Mouse (Mus musculus): Measurements from ENCODE around the gene Setd3. TPM values are rescaled to one million over a fixed set of nuclear protein-coding genes. Genes with fewer than 3 reads are reported as not detected.

Gene Setd3
- polyA plus RNA-seq, 1 experiment from 2014 or later, result 35.6 TPM

DNA sequence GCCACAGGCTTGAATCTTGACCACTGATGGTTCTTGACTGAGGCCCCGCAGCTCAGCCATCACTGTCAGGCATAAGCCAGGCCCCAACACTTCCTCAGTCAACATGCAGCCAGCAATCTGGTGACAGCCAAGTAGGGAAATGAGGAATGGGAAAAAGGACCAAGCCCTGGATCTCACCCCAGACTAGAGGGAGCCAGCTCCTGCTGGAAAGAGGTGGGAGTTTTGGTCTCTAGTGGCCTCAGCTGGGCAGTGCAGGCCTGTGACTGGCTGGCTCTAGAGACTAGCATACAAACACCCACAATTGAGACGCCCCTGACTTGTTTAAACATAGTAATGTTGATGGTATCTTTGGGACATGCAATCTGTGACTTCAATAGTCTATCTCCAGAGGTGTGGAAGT, 91.6 kb downstream of the Setd3 start:
- no peaks in the 10 kb centered on the region for H3K9me3 ChIP-seq (ENCODE audit: low read length)
- ATAC-seq (no peak), DNase-seq (no peak)
- no peak overlapping the region for H3K4me2 ChIP-seq (ENCODE audit: low read depth, low read length)
- no peak overlapping the region for H3K27ac ChIP-seq (ENCODE audit: low read depth)
- H3K9ac ChIP-seq (replicated peaks), result no peak overlapping the region
- no peak overlapping the region for H3K4me3 ChIP-seq (ENCODE audit: low read depth, low read length)
- no peaks in the 10 kb centered on the region for H3K4me1 ChIP-seq (ENCODE audit: insufficient read depth)
- H3K36me3 ChIP-seq (replicated peaks; ENCODE audit: insufficient read depth, low read length), result no peaks in the 10 kb centered on the region
- no peak for TF ChIP-seq EP300 (IDR thresholded peaks at IDR 0.05; ENCODE audit: low read depth)
- TF ChIP-seq CTCF (IDR thresholded peaks at IDR 0.05; ENCODE audit: low read depth), result no peak
- WGBS (ENCODE audit: insufficient replicate concordance), result 46% methylated on average over 2 of the region's 2 CpGs
- no peaks in the 10 kb centered on the region for H3K27me3 ChIP-seq (ENCODE audit: insufficient read depth, low read length)

DNA sequence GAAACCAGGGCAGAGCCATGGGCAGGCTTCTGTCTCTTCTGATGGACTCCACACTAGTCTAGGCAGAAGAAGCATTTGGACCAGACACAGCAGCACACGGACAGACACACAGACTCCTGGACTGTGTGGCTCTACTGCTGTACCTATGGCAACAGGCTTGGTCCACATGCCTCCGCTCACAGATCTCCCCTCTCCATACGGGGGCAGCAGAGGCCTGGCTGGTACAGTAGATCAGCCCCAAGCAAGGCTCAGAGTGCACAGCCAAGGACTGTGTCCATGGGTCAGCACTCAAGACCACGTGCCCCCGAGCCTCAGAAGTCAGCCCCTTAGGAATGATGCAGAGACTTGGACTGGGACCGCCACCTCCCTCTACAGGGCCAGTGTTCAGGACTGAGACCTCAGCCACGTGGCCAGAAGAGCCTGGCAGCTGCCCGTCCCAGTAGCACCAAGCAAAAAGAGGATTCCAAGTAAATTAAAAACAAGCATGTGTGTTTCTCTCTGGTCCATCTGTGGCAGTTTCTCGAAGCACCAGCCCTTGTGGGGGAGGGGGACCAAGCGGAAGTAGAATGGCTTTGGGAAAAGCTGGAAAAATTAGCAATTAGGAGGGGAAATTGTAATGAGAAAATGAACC, 100.9 kb downstream of the Setd3 start:
- no peaks in the 10 kb centered on the region for H3K27me3 ChIP-seq (ENCODE audit: insufficient read depth, low read length)
- H3K4me1 ChIP-seq (ENCODE audit: insufficient read depth), result no peaks in the 10 kb centered on the region
- no peaks in the 10 kb centered on the region for H3K9me3 ChIP-seq (ENCODE audit: low read length)
- 0 out of 2 replicates have a peak, but pooled peaks have one; percentile 21 for TF ChIP-seq CTCF (IDR thresholded peaks at IDR 0.05; ENCODE audit: low read depth)
- TF ChIP-seq EP300 (IDR thresholded peaks at IDR 0.05; ENCODE audit: low read depth), result no peak
- no peak overlapping the region for H3K4me2 ChIP-seq (ENCODE audit: low read depth, low read length)
- H3K36me3 ChIP-seq (replicated peaks; ENCODE audit: insufficient read depth, low read length), result no peaks in the 10 kb centered on the region
- ATAC-seq, result no peak
- H3K9ac ChIP-seq (replicated peaks), result no peak overlapping the region
- DNase-seq, result no peak
- no peak overlapping the region for H3K27ac ChIP-seq (ENCODE audit: low read depth)
- WGBS (ENCODE audit: insufficient replicate concordance), result 71% methylated on average over 10 of the region's 10 CpGs
- no peak overlapping the region for H3K4me3 ChIP-seq (ENCODE audit: low read depth, low read length)

DNA sequence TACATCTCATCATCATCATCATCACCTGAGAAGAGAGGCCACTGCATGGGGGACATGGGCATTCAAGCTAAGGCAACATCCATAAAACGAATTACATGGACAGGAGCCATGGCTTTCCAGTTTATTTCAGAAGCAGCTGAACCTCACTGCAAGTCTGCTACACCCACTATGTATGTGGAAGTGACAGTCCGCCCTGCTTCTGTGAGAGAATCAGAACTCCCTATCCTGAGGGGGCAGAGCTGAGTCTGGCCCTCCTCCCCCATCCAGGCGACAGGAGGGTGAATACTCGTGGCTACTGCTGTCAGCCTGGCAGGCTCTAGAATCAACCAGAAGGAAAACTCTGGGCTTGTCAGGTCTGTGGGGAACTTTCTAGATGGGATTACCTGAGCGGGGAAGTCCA, 106.2 kb downstream of the Setd3 start:
- Histone ChIP-seq H3K4me1 (ENCODE audit: insufficient read depth) (no peaks in the 10 kb centered on the region), H3K27ac (ENCODE audit: low read depth) (no peak overlapping the region), H3K9me3 (ENCODE audit: low read length) (no peaks in the 10 kb centered on the region), H3K4me2 (ENCODE audit: low read depth, low read length) (no peak overlapping the region), H3K9ac (replicated peaks) (no peak overlapping the region), H3K27me3 (ENCODE audit: insufficient read depth, low read length) (no peaks in the 10 kb centered on the region), H3K36me3 (replicated peaks; ENCODE audit: insufficient read depth, low read length) (no peaks in the 10 kb centered on the region), H3K4me3 (ENCODE audit: low read depth, low read length) (no peak overlapping the region)
- no peak for DNase-seq
- no peak for TF ChIP-seq EP300 (IDR thresholded peaks at IDR 0.05; ENCODE audit: low read depth)
- no peak for TF ChIP-seq CTCF (IDR thresholded peaks at IDR 0.05; ENCODE audit: low read depth)
- 57% methylated on average over 5 of the region's 5 CpGs for WGBS (ENCODE audit: insufficient replicate concordance)
- ATAC-seq, result no peak

DNA sequence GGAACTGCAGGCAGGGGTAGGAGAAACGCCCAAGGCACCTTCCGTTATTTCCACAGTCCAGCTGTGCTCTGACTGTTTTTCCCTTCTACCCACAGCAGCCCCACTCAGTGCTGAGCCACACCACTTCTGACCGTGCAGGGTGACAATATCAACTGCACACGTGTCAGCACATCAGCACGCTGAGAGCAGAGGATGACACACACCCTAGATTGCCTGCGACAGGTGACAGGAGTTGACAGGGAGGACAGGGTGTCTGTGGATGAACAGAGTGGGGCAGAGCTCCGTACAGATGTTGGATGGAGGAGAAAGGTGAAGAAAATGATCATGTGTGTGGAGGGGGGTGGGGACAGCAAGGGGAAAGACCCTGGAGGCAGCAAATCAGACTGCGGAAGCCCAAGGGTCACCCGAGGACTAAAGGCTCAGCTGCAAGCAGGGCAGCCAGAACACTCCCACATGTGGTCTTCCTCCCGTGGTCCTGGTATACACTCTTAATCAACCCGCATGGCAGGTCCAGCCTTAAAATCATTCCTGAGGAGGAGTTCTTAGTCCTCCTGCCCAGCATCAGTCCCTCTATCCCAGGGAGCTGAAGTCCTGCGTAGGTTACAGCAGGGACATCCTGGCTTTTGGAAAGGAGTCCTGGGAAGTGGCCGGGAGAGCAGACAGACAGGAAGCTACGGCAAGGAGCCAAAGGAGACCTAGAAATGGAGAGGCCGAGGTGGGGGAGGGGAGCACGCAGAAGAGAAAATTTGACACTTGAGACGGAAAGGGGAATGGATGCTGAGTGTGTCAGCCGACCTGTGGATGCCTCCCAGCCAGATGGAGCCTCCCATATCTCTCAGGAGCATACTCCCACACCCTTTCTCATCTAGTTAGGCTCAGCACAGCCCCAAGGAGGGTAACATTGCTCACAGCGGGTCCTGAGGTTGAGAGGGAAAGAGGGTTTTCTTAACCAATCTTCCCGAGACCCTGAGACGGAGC, 108.1 kb downstream of the Setd3 start:
- Histone ChIP-seq H3K4me1 (ENCODE audit: insufficient read depth) (no peaks in the 10 kb centered on the region), H3K27me3 (ENCODE audit: insufficient read depth, low read length) (no peaks in the 10 kb centered on the region), H3K9me3 (ENCODE audit: low read length) (no peaks in the 10 kb centered on the region), H3K27ac (ENCODE audit: low read depth) (no peak overlapping the region), H3K4me2 (ENCODE audit: low read depth, low read length) (no peak overlapping the region), H3K36me3 (replicated peaks; ENCODE audit: insufficient read depth, low read length) (no peaks in the 10 kb centered on the region), H3K9ac (replicated peaks) (no peak overlapping the region), H3K4me3 (ENCODE audit: low read depth, low read length) (no peak overlapping the region)
- ATAC-seq (no peak), DNase-seq (no peak)
- 64% methylated on average over 19 of the region's 21 CpGs for WGBS (ENCODE audit: insufficient replicate concordance)
- TF ChIP-seq EP300 (IDR thresholded peaks at IDR 0.05; ENCODE audit: low read depth) (no peak), CTCF (IDR thresholded peaks at IDR 0.05; ENCODE audit: low read depth) (no peak)

DNA sequence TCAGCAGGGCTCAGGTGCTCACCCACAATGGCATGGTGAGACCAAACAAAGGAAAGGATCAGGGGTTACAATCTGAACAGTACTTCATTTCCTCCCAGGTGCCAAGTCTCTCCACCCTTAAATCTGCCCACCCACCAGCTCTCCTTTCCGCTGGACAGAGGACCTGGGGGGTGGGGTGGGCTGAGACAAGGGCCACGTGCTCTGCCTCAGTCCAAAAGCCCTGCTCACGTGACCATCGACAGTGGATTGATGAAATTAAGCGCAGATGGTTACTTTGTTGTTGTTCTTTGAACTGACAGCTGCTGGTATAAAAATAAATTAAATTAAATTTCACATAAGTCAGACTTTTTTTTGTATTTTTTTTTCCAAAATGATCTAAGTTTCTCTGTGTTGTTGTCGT, 109.6 kb downstream of the Setd3 start:
- TF ChIP-seq EP300 (IDR thresholded peaks at IDR 0.05; ENCODE audit: low read depth), result no peak
- TF ChIP-seq CTCF (IDR thresholded peaks at IDR 0.05; ENCODE audit: low read depth), result no peak
- H3K4me1 ChIP-seq (ENCODE audit: insufficient read depth), result no peaks in the 10 kb centered on the region
- 69% methylated on average over 6 of the region's 6 CpGs for WGBS (ENCODE audit: insufficient replicate concordance)
- no peak for ATAC-seq
- H3K9ac ChIP-seq (replicated peaks), result no peak overlapping the region
- no peaks in the 10 kb centered on the region for H3K9me3 ChIP-seq (ENCODE audit: low read length)
- no peak overlapping the region for H3K4me3 ChIP-seq (ENCODE audit: low read depth, low read length)
- H3K27me3 ChIP-seq (ENCODE audit: insufficient read depth, low read length), result no peaks in the 10 kb centered on the region
- H3K36me3 ChIP-seq (replicated peaks; ENCODE audit: insufficient read depth, low read length), result no peaks in the 10 kb centered on the region
- no peak overlapping the region for H3K27ac ChIP-seq (ENCODE audit: low read depth)
- no peak overlapping the region for H3K4me2 ChIP-seq (ENCODE audit: low read depth, low read length)
- DNase-seq, result no peak

DNA sequence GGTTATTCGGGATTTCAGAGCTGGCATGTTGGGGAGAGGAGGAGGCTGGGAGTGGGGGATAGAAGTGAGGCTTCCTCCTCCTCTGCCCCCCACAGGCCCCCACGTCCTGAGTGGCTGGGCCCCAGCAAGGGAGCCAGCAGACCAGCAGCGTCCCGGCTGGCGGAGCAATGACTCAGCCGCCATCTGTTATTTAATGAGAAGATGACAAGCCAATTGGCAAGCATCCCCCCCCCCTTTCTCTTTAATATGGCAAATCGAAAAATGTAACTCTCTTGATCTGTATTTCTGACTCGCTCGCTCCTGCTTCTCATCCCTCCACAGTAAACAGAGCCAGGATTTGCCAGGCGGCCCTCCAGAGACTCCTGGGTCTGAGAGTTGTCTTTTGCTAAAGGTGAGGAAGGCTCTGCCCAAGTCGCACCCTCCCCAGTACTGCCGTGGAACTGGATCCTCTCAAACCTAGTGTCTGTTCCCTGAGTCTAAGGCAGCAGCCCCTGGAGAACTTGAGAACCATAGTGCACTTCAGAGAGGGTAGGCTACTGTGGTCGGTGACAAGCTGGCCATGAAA, 111.2 kb downstream of the Setd3 start:
- DNase-seq (no peak), ATAC-seq (no peak)
- TF ChIP-seq EP300 (IDR thresholded peaks at IDR 0.05; ENCODE audit: low read depth) (no peak), CTCF (IDR thresholded peaks at IDR 0.05; ENCODE audit: low read depth) (no peak)
- H3K27ac ChIP-seq (ENCODE audit: low read depth), result no peak overlapping the region
- H3K4me2 ChIP-seq (ENCODE audit: low read depth, low read length), result no peak overlapping the region
- 77% methylated on average over 12 of the region's 13 CpGs for WGBS (ENCODE audit: insufficient replicate concordance)
- no peaks in the 10 kb centered on the region for H3K36me3 ChIP-seq (replicated peaks; ENCODE audit: insufficient read depth, low read length)
- H3K27me3 ChIP-seq (ENCODE audit: insufficient read depth, low read length), result no peaks in the 10 kb centered on the region
- H3K4me1 ChIP-seq (ENCODE audit: insufficient read depth), result no peaks in the 10 kb centered on the region
- H3K9me3 ChIP-seq (ENCODE audit: low read length), result no peaks in the 10 kb centered on the region
- no peak overlapping the region for H3K4me3 ChIP-seq (ENCODE audit: low read depth, low read length)
- no peak overlapping the region for H3K9ac ChIP-seq (replicated peaks)

Measured in liver, postnatal 0 days (tissue).